Mouse (Mus musculus) hindbrain, embryonic 10.5 days (tissue): ENCODE data around the gene Tmem88. TPM values are rescaled to one million over a fixed set of nuclear protein-coding genes. Genes with fewer than 3 reads are reported as not detected.

Source experiments
- DNase-seq: peaks from one replicate; pipeline ENCODE4 v3.0.0-alpha.2; 2017; ENCODE audit warnings: low spot score
- H3K27ac ChIP-seq: fragments of 300-500 bp; sonication (generic); 2 replicates; pipeline ENCODE4 v1.5.1; 2016; ENCODE audit warnings: mild to moderate bottlenecking, moderate library complexity
- H3K27me3 ChIP-seq: fragments of 300-500 bp; sonication (generic); 2 replicates; pipeline ENCODE4 v1.6.1; 2016; ENCODE audit warnings: mild to moderate bottlenecking; ENCODE audit not compliant: poor library complexity, insufficient read depth, severe bottlenecking
- H3K36me3 ChIP-seq: fragments of 300-500 bp; sonication (generic); 2 replicates; pipeline ENCODE4 v1.6.1; 2016; ENCODE audit warnings: mild to moderate bottlenecking, moderate library complexity
- H3K4me1 ChIP-seq: fragments of 300-500 bp; sonication (generic); replicated peaks from 2 replicates; pipeline ENCODE4 v1.6.1; 2016; ENCODE audit warnings: mild to moderate bottlenecking
- H3K4me3 ChIP-seq: fragments of 300-500 bp; sonication (generic); 2 replicates; pipeline ENCODE4 v1.5.1; 2016; ENCODE audit warnings: mild to moderate bottlenecking, moderate library complexity
- H3K9me3 ChIP-seq: fragments of 300-500 bp; sonication (generic); 2 replicates; pipeline ENCODE4 v1.6.1; 2016; ENCODE audit warnings: mild to moderate bottlenecking, moderate library complexity
- WGBS: fragments of 180-500 bp; shearing (Covaris S2); methylation state at CpG from one replicate; pipeline ENCODE4 v1.1.7; 2016; 5-methylcytosine and 5-hydroxymethylcytosine counted together
- polyA plus RNA-seq: library from polyadenylated mRNA; unstranded; fragments of >200 nt; fragmentation: Nextera tagmentation; extraction: Ambion mirVana; gene quantifications from 2 replicates; pipeline ENCODE4 v1.2.1, GENCODE M21; 2016

Gene Tmem88
- polyA plus RNA-seq, 1 experiment from 2014 or later: 22.1 TPM

DNA sequence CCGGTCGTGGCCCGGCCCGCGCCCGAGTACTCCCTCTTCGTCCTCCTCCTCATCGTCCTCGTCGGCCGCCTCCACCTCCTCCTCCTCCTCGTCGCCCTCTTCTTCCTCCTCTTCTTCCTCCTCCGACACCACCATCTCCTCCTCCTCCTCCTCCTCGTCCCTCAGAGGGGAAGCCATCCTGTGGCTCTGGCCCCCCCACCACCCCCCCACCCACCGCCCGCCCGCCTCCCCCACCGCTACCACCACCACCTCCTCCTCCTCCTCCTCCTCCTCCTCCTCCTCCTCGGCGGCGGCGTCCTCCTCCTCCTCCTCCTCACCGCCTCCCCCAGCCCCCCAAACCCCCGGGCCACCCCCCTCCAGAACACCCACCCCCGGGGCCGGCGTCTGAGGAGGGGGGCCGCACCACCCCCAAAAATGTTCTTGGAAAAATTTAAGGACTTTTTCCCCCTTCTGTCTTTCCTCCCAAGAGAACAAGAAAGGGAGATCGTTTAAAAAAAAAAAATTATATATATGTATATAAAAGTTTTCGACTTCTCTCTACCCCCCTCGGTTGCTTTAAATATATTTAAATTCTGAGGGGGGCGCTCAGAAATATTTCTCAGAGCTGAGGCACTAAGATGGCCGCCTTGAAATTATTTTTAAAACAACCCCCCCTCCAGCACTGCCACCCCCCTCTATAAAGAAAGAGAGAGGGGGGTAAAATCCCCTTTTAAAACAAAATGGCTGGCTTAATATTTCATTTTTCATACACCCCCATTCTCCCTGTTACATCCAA, 28.6 kb downstream of the Tmem88 start, which contains the start of gene Chd3:
Gene Chd3 (minus strand): TSS at position 192 of the 775 bp plus-strand sequence.
- H3K27ac ChIP-seq: peak within 1 kb of the TSS; percentile 100
- no peaks in the 10 kb centered on the region for H3K27me3 ChIP-seq
- peaks cover 87% of the 10 kb centered on the region for H3K4me1 ChIP-seq
- H3K9me3 ChIP-seq: no peaks in the 10 kb centered on the region
- WGBS: 2% methylated on average over 22 of the region's 34 CpGs
- peaks cover 23% of the 10 kb centered on the region for H3K36me3 ChIP-seq
- H3K4me3 ChIP-seq: peak within 1 kb of the TSS; percentile 89
- DNase-seq: peak; percentile 60

DNA sequence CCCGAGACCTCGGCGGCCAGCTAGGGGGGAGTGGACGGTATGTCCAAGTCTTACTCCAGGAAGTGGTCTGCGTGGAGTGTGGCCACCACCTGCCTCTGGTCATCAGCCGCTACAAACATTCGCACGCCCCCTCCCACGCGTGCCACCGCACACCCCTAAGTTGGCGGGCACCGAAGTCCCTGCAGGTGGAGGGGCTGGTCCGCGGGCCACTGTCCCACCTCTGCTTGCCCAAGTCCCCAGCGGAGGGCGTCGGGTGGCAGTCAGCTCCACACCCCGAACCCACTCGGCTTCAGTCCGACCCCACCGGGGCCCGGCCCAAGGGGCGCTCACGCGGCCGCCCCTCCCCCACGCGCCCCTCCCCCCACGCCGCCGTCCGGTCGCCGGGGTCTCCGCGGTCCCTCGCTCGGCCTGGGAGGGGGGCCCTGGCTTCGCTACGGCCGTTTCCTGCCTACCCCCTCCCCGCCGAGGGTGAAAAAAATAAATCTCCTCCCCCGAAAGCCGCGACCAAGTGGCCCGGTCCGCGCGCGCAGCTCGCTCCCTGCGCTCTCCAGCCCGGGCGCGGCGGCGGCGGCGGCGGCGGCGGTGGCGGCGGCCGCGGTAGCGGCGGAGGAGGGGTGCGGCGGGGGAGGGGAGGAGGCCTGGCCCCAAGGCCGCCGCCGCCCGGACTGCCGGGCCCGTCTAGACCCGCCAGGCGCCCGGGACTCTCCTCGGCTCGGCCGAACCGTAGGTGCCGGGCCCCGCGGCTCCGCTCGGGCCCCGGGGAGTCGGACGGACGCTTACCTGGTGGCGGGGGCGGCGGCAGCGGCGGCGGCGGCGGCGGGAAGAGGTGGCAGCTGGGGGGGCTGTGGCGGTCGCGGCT, 29.4 kb downstream of the Tmem88 start:
- Histone ChIP-seq H3K36me3 (peaks cover 23% of the 10 kb centered on the region), H3K4me3 (peak overlapping the region; percentile 89), H3K9me3 (no peaks in the 10 kb centered on the region), H3K27me3 (no peaks in the 10 kb centered on the region), H3K4me1 (peaks cover 83% of the 10 kb centered on the region), H3K27ac (peak overlapping the region; percentile 100)
- DNase-seq: no peak
- under 1% methylated on average over 62 of the region's 106 CpGs for WGBS

DNA sequence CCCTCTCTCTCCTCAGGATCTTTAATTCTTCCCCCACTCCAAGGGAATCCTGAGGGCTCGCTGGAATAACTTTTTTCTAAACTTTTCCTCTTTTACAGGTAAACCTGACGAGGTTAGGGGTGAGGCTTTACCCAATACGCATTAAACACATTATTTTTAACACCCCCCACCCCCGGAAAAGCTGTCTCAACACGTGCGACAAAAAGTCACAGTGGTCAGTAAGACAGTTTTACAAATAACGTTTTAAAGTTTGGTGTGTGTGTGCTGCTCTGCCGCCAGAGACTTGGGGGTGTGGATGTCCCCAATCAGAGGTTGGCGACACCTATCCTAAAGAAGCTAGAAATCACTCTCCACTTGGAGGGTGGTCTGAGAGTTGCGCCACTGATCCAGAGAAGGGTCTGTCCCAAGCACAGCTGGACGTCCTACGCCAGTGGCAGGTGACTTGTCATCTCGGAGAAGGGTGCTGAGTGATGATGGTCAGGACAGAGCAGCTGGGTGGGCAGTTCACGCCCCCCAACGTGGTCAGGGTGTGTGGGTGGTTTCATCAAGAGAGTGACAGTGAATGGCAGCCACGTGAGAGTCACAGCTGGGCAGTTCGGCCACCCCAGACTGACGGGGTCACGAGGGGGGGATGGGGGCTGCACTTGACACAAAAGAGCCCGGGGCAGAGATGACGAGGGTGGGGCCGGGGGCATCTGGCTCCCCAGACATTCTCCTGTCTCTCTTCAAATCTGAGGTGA, 30.2 kb downstream of the Tmem88 start:
- Histone ChIP-seq H3K9me3 (no peaks in the 10 kb centered on the region), H3K4me1 (peaks cover 83% of the 10 kb centered on the region), H3K27ac (peak overlapping the region; percentile 100), H3K36me3 (peaks cover 23% of the 10 kb centered on the region), H3K27me3 (no peaks in the 10 kb centered on the region), H3K4me3 (peak overlapping the region; percentile 89)
- WGBS: under 1% methylated on average over 22 of the region's 22 CpGs
- peak; percentile 88 for DNase-seq

DNA sequence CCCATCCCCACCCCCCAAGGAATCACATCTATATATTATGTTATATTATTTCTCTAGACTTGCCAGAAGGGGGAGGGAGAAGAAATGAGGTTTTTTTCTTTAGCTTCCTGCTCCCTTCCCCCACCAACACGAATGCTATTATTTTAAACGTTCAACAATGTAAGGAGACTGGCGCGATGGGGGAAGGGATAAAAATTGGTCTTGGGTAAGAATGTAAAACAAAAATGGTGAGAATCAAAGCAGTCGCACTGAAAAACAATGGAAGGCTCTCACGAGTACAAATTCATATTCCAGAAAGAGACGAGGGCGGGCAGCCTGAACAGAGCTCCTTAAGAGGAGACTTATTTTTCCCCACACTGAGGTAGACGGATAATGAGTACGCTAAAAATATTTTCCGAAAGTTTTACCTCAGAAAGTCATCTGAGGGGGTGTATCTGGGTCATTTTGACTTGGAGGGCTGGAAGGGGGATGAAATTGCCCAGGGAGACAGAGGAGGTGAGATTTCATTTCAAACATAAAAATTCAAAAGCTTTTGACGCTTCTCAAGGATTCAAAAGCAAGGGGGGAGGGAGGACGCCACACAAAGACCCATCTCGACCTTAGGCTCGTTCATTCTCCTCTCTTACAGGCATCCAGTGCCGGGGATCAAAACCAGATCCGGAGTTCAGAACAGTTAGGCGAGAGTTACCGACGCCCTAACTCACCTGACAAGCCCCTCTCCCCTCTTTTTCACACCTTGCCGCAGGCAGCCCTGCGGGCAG, 31.0 kb downstream of the Tmem88 start:
- no peaks in the 10 kb centered on the region for H3K9me3 ChIP-seq
- H3K36me3 ChIP-seq: peaks cover 24% of the 10 kb centered on the region
- under 1% methylated on average over 22 of the region's 22 CpGs for WGBS
- peak overlapping the region; percentile 89 for H3K4me3 ChIP-seq
- H3K27me3 ChIP-seq: no peaks in the 10 kb centered on the region
- peak; percentile 56 for DNase-seq
- H3K4me1 ChIP-seq: peaks cover 81% of the 10 kb centered on the region
- H3K27ac ChIP-seq: peak overlapping the region; percentile 100

DNA sequence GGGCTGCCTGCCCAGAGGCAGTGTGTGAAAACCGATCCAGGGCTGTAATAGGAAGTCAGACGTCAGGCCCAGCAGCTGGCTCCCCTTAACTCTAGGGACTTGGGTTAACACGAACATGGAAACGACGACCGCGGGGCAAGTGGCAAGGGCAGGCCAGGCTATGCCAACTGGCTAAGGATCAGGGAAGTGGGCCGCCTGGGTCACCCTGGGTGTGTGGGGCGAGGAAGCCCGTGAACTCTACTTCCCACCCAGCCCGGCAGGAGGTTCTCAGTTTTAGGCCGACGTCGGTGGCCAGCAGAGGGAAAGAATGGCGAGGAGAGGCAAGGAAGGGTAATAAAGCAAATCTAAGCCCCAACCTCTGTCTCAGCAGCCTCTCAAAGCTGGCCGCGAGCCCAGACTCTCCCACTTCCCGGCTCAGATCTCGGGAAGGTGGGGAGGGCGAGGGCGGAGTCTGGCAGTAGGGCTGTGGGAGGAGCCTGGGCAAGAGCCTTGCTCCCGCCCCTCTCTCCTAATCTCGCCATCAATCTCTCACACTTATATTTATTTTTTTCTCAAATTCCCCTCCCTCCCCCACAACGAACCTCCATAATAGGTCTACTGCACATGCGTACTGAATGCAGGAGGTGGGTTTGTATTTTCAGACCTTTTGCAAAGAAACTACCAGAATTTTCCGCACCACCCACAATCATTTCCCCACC, 31.7 kb downstream of the Tmem88 start:
- Histone ChIP-seq H3K36me3 (peaks cover 32% of the 10 kb centered on the region), H3K9me3 (no peaks in the 10 kb centered on the region), H3K4me1 (peaks cover 81% of the 10 kb centered on the region), H3K27ac (peak overlapping the region; percentile 100), H3K4me3 (peak overlapping the region; percentile 89), H3K27me3 (no peaks in the 10 kb centered on the region)
- 1% methylated on average over 26 of the region's 26 CpGs for WGBS
- DNase-seq: peak; percentile 87

DNA sequence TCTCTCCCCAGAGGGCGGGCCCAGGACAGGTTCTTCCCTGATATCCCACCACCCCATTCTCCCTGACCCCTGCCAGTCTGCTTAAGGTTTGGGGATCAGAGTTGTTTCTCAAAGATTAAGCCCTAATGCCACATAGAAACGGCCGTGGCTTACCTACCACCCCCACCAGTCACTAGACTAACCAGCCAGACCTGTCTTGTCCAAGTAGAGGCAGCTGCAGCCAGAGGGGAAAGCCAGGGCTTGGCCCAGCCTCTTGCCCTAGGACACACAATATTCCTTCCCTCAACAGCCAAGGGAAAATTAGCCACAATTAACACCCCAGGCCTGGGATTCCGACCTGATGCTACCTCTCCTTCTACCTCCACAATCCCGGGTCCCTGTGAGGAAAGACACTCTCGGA, 32.3 kb downstream of the Tmem88 start:
- H3K4me1 ChIP-seq: peaks cover 78% of the 10 kb centered on the region
- H3K4me3 ChIP-seq: peak overlapping the region; percentile 89
- H3K27me3 ChIP-seq: no peaks in the 10 kb centered on the region
- no peak for DNase-seq
- peaks cover 37% of the 10 kb centered on the region for H3K36me3 ChIP-seq
- H3K9me3 ChIP-seq: no peaks in the 10 kb centered on the region
- 33% methylated on average over 6 of the region's 6 CpGs for WGBS
- H3K27ac ChIP-seq: peak overlapping the region; percentile 100

DNA sequence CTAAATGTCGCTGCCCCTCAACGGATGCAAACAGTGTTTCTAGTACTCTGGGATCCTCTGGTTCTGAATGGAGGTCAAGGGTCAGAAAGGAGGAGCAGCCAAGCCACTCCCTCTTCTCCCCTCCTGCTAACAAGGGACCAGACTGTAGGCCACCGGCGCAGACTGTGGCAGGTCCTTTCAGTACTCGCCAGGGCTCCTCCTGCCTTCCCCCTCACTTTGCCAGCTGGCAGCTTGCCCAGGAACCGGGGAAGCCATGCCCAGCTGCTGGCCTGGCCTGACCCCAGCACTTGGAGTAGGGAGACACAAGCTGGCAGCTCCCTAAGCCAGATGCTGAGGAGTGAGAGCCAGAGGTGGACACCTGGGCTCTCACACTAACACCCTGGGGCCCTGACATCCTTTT, 33.1 kb downstream of the Tmem88 start:
- Histone ChIP-seq H3K27ac (peak overlapping the region; percentile 100), H3K9me3 (no peaks in the 10 kb centered on the region), H3K4me1 (peaks cover 70% of the 10 kb centered on the region), H3K36me3 (peaks cover 46% of the 10 kb centered on the region), H3K4me3 (peak overlapping the region; percentile 89), H3K27me3 (no peaks in the 10 kb centered on the region)
- WGBS: 0% methylated on average over 6 of the region's 6 CpGs
- peak; percentile 59 for DNase-seq

DNA sequence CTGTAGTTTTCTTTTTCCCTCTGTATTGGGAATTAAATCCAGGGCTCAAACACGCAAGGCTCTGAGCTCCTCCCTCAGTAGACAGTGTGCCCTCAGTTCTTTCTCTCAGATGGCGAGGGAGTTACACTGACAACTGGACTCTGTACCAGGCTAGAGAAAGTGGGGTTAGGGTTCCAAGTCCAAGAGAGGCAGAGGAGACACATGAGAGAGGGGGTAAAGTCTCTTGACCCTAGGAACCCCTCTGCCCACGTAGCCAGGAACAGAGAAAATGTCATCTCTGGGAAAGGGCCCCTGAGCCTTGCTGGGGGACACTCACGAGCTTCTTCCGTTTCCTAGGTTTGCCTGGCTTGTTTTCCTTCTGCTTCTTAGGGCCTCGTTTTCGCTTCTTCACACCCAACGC, 33.7 kb downstream of the Tmem88 start:
- H3K27me3 ChIP-seq: no peaks in the 10 kb centered on the region
- peaks cover 66% of the 10 kb centered on the region for H3K4me1 ChIP-seq
- H3K9me3 ChIP-seq: no peaks in the 10 kb centered on the region
- H3K27ac ChIP-seq: peak overlapping the region; percentile 100
- DNase-seq: no peak
- peak overlapping the region; percentile 89 for H3K4me3 ChIP-seq
- 49% methylated on average over 8 of the region's 8 CpGs for WGBS
- H3K36me3 ChIP-seq: peaks cover 51% of the 10 kb centered on the region

DNA sequence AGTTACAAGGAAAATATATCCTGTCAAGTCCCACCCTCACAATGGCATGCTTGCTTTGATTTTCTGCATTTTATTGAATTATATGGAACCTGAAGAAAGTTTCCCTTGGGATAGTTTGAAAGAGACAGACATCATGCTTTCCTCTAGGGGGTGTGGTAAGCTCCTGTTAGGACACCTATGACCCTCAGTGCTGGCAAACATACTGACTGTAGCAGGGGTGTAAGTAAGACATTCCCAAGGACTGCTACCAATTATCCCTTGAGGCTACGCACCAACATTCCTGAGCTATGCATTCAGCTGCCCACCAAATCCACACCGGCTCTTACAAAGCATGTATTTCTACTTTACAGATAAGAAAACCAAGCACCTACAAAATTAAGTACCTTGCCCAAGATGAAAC, 35.6 kb downstream of the Tmem88 start:
- Histone ChIP-seq H3K27me3 (no peaks in the 10 kb centered on the region), H3K4me3 (no peak overlapping the region), H3K36me3 (peaks cover 70% of the 10 kb centered on the region), H3K27ac (no peak overlapping the region), H3K9me3 (no peaks in the 10 kb centered on the region), H3K4me1 (peaks cover 49% of the 10 kb centered on the region)
- no peak for DNase-seq
- 76% methylated on average over 2 of the region's 2 CpGs for WGBS

DNA sequence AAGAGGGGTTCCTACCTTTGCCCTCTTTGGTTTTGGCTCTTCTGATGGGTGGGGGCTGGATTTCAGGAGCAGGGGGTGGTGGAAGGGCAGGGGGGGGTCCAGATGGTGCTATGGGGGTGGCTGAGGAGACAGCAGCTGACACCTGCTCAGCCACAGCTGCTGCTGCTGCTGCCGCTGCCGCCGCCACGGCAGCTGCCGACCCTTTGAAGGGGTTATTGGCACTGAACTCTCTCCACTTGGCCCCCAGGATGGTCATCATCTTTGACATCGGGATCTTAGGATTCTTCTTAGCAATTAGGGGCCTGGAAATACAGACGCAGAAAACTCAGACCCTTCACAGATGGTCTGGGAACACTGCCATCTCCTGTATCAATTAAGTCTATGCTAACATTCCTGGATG, 36.0 kb downstream of the Tmem88 start:
- H3K36me3 ChIP-seq: peaks cover 74% of the 10 kb centered on the region
- H3K4me1 ChIP-seq: peaks cover 44% of the 10 kb centered on the region
- no peaks in the 10 kb centered on the region for H3K27me3 ChIP-seq
- no peak for DNase-seq
- WGBS: 79% methylated on average over 7 of the region's 7 CpGs
- no peak overlapping the region for H3K4me3 ChIP-seq
- H3K27ac ChIP-seq: peak overlapping the region; percentile 17; the same call in 1 of the 2 replicates
- no peaks in the 10 kb centered on the region for H3K9me3 ChIP-seq

DNA sequence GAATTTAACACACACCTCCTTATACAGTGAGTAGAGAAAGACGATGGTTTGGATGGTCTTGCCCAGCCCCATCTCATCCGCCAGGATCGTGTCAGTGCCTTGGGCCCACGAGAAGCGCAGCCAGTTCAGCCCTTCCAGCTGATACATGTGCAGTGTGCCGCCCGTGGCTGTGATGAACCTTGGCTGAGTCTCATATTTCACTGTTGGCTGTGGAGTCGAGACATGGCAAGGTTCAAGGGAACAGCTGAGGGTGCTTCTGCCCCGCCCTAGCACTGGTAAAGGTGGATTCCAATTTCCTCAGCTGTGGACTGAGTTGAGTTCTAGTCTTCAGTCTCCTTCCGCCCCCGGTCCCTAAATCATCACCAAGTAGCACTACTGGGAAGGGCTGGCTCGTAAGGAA, 40.3 kb downstream of the Tmem88 start:
- WGBS: 92% methylated on average over 12 of the region's 12 CpGs
- Histone ChIP-seq H3K36me3 (peaks cover 99% of the 10 kb centered on the region), H3K4me3 (no peak overlapping the region), H3K4me1 (peaks cover 15% of the 10 kb centered on the region; the same call in 1 of the 2 replicates), H3K27ac (no peak overlapping the region), H3K9me3 (no peaks in the 10 kb centered on the region), H3K27me3 (no peaks in the 10 kb centered on the region)
- DNase-seq: no peak
